Mouse (Mus musculus): ENCODE results near the gene Cd99l2. TPM values are rescaled to one million over a fixed set of nuclear protein-coding genes. Genes with fewer than 3 reads are reported as not detected.

The Cd99l2 gene
- polyA plus RNA-seq, 2 experiments = 7.2 TPM

DNA sequence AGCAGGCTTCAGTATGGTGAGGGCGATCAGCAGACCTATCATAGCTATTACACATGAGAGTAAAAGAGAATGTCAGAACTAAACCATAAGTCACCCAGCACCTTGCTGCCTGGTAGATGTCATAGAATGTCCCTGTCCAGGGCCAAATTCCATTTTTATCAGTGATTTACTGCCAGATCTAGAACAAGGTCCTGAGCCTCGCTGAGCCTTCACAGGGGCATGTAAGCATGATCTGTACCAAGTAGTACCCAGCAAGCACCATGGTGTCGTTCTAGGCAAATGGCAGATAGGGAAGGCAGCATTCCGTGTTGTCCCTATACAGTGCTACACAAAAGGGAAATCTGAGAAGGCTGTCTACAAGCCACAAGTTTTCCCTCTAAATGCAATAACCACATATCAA is 79.0 kb downstream of the Cd99l2 start:
- H3K27ac ChIP-seq = no peak overlapping the region
- no peaks in the 10 kb centered on the region for H3K27me3 ChIP-seq (ENCODE audit: control insufficient read depth, insufficient read depth, low read length)
- H3K9me3 ChIP-seq (ENCODE audit: control insufficient read depth, low read length) = no peaks in the 10 kb centered on the region
- H3K4me3 ChIP-seq (ENCODE audit: insufficient read depth in 1 of 2, low read depth in 2 of 2, low read length in 2 of 2) = no peak overlapping the region
- no peak overlapping the region for H3K4me2 ChIP-seq (ENCODE audit: low read depth)
- 73% methylated on average over 4 of the region's 4 CpGs for WGBS (ENCODE audit: insufficient replicate concordance)
- no peak for ATAC-seq (ENCODE audit: insufficient read depth)
- H3K9ac ChIP-seq (replicated peaks) = no peak overlapping the region
- no peaks in the 10 kb centered on the region for H3K4me1 ChIP-seq (replicated peaks; ENCODE audit: control insufficient read depth in 2 of 2, insufficient read depth in 2 of 2, low read length in 1 of 2)
- DNase-seq (ENCODE audit: low read depth in 3 of 3, low spot score in 3 of 3) = no peak
- H3K36me3 ChIP-seq (replicated peaks; ENCODE audit: control insufficient read depth, insufficient read depth, low read depth) = no peaks in the 10 kb centered on the region
- TF ChIP-seq EP300 (IDR thresholded peaks at IDR 0.05; ENCODE audit: low read depth) = no peak
- TF ChIP-seq CTCF (IDR thresholded peaks at IDR 0.05; ENCODE audit: low read depth) = no peak

DNA sequence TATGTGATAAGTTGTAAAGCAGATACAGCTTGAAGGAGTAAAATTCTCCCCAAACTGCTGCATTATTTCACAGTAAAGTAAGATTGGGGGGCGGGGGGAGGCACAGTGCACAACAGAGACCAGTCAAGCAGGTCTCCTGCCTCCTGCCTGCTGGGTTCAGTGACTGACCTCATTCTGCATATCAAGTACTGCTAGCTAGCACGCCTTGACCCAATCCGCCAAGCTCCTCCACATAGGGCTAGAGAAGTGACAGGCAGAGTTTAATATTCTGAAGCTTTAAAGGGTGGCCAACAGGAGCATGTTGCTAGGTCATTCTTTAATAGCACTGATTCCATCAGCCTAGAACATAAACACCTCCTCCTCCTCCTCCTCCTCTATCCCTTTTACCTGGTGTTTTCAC is 79.9 kb downstream of the Cd99l2 start:
- no peak for ATAC-seq (ENCODE audit: insufficient read depth)
- H3K27ac ChIP-seq = no peak overlapping the region
- no peaks in the 10 kb centered on the region for H3K9me3 ChIP-seq (ENCODE audit: control insufficient read depth, low read length)
- H3K4me2 ChIP-seq (ENCODE audit: low read depth) = no peak overlapping the region
- no peak overlapping the region for H3K4me3 ChIP-seq (ENCODE audit: insufficient read depth in 1 of 2, low read depth in 2 of 2, low read length in 2 of 2)
- no peaks in the 10 kb centered on the region for H3K4me1 ChIP-seq (replicated peaks; ENCODE audit: control insufficient read depth in 2 of 2, insufficient read depth in 2 of 2, low read length in 1 of 2)
- no peaks in the 10 kb centered on the region for H3K36me3 ChIP-seq (replicated peaks; ENCODE audit: control insufficient read depth, insufficient read depth, low read depth)
- DNase-seq (ENCODE audit: low read depth in 3 of 3, low spot score in 3 of 3) = no peak
- no peak for TF ChIP-seq EP300 (IDR thresholded peaks at IDR 0.05; ENCODE audit: low read depth)
- TF ChIP-seq CTCF (IDR thresholded peaks at IDR 0.05; ENCODE audit: low read depth) = no peak
- H3K9ac ChIP-seq (replicated peaks) = no peak overlapping the region
- H3K27me3 ChIP-seq (ENCODE audit: control insufficient read depth, insufficient read depth, low read length) = no peaks in the 10 kb centered on the region
- WGBS (ENCODE audit: insufficient replicate concordance) = 53% methylated on average over 3 of the region's 3 CpGs

DNA sequence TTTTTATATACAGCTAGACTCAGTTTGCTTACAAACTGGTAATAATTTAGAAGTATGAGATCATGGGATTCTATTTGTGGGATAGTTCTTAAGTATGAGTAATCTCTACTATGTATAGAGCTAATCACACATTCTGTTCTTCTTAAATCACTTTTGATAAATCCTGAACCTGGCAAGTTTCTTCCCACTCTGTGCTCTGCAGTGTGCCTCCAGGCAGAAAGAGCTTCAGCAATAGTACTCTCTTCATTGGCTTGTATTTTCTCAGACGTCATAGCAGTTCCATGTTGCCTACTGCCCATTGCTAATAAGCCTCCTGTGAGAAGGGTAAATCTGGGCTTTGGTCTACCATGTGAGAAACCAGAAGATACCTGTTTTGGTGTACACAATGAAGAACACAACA is 84.3 kb downstream of the Cd99l2 start:
- H3K27ac ChIP-seq = no peak overlapping the region
- H3K4me1 ChIP-seq (replicated peaks; ENCODE audit: control insufficient read depth in 2 of 2, insufficient read depth in 2 of 2, low read length in 1 of 2) = no peaks in the 10 kb centered on the region
- H3K36me3 ChIP-seq (replicated peaks; ENCODE audit: control insufficient read depth, insufficient read depth, low read depth) = no peaks in the 10 kb centered on the region
- no peak for ATAC-seq (ENCODE audit: insufficient read depth)
- DNase-seq (ENCODE audit: low read depth in 3 of 3, low spot score in 3 of 3) = no peak
- H3K9me3 ChIP-seq (ENCODE audit: control insufficient read depth, low read length) = no peaks in the 10 kb centered on the region
- H3K27me3 ChIP-seq (ENCODE audit: control insufficient read depth, insufficient read depth, low read length) = no peaks in the 10 kb centered on the region
- H3K4me2 ChIP-seq (ENCODE audit: low read depth) = no peak overlapping the region
- TF ChIP-seq CTCF (IDR thresholded peaks at IDR 0.05; ENCODE audit: low read depth) (no peak), EP300 (IDR thresholded peaks at IDR 0.05; ENCODE audit: low read depth) (no peak)
- H3K4me3 ChIP-seq (ENCODE audit: insufficient read depth in 1 of 2, low read depth in 2 of 2, low read length in 2 of 2) = no peak overlapping the region
- H3K9ac ChIP-seq (replicated peaks) = no peak overlapping the region
- 54% methylated on average over 1 of the region's 1 CpGs for WGBS (ENCODE audit: insufficient replicate concordance)

DNA sequence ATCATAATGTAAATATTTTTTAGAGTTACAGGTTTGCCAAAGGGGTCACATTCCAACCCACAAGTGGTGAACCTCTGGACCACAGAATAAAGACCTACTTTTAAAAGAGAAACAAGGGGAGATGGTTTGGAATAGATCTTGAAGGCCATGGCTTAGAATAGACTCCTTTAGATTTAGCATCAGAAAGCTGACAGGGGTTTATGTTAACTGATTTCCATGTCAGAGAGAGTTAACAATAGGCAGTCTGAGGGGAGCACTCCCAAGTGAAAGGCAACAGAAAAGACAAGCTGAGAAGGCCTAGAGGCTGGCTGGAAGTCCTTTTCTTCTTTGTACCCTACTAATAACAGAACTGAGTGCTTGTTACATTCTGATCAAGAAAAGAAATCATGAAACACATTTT is 86.4 kb downstream of the Cd99l2 start:
- Histone ChIP-seq H3K27me3 (ENCODE audit: control insufficient read depth, insufficient read depth, low read length) (no peaks in the 10 kb centered on the region), H3K4me1 (replicated peaks; ENCODE audit: control insufficient read depth in 2 of 2, insufficient read depth in 2 of 2, low read length in 1 of 2) (no peaks in the 10 kb centered on the region), H3K9ac (replicated peaks) (no peak overlapping the region), H3K36me3 (replicated peaks; ENCODE audit: control insufficient read depth, insufficient read depth, low read depth) (no peaks in the 10 kb centered on the region), H3K4me3 (ENCODE audit: insufficient read depth in 1 of 2, low read depth in 2 of 2, low read length in 2 of 2) (no peak overlapping the region), H3K27ac (no peak overlapping the region), H3K4me2 (ENCODE audit: low read depth) (no peak overlapping the region), H3K9me3 (ENCODE audit: control insufficient read depth, low read length) (no peaks in the 10 kb centered on the region)
- DNase-seq (ENCODE audit: low read depth in 3 of 3, low spot score in 3 of 3) (no peak), ATAC-seq (ENCODE audit: insufficient read depth) (no peak)
- no peak for TF ChIP-seq CTCF (IDR thresholded peaks at IDR 0.05; ENCODE audit: low read depth)
- TF ChIP-seq EP300 (IDR thresholded peaks at IDR 0.05; ENCODE audit: low read depth) = no peak

DNA sequence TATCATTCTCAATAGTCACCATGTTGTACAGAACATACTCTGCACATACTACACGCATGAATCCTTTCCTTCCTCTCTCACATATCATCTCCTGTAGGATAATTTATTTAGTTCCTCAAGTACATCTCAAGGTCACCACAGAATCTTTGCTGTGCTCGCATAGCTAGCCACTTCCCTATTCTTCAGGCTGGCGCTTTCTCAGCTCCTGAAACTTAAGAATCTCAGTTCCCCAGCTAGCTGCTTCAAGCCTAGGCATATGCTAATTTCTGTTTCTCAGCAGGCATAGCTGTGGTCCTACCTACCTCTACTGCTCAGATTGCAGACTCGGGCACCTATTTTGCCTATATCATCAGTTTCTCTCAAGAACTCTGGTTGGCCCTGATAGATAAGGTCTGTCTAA is 96.3 kb downstream of the Cd99l2 start:
- H3K27ac ChIP-seq = no peak overlapping the region
- 57% methylated on average over 4 of the region's 4 CpGs for WGBS (ENCODE audit: insufficient replicate concordance)

More for the DNA sequence above, 96.3 kb downstream of the Cd99l2 start:
- no peak overlapping the region for H3K4me3 ChIP-seq (ENCODE audit: insufficient read depth in 1 of 2, low read depth in 2 of 2, low read length in 2 of 2)
- TF ChIP-seq EP300 (IDR thresholded peaks at IDR 0.05; ENCODE audit: low read depth) = no peak
- TF ChIP-seq CTCF (IDR thresholded peaks at IDR 0.05; ENCODE audit: low read depth) = no peak
- ATAC-seq (ENCODE audit: insufficient read depth) (no peak), DNase-seq (ENCODE audit: low read depth in 3 of 3, low spot score in 3 of 3) (no peak)
- no peak overlapping the region for H3K4me2 ChIP-seq (ENCODE audit: low read depth)
- no peak overlapping the region for H3K9ac ChIP-seq (replicated peaks)
- no peaks in the 10 kb centered on the region for H3K36me3 ChIP-seq (replicated peaks; ENCODE audit: control insufficient read depth, insufficient read depth, low read depth)
- H3K4me1 ChIP-seq (replicated peaks; ENCODE audit: control insufficient read depth in 2 of 2, insufficient read depth in 2 of 2, low read length in 1 of 2) = no peaks in the 10 kb centered on the region
- H3K9me3 ChIP-seq (ENCODE audit: control insufficient read depth, low read length) = no peaks in the 10 kb centered on the region
- H3K27me3 ChIP-seq (ENCODE audit: control insufficient read depth, insufficient read depth, low read length) = no peaks in the 10 kb centered on the region
